Mouse (Mus musculus) embryonic facial prominence, embryonic 11.5 days (tissue): ENCODE data around the gene Aak1. TPM values are rescaled to one million over a fixed set of nuclear protein-coding genes. Genes with fewer than 3 reads are reported as not detected.

Source experiments
- ATAC-seq: fragments of 200-750 bp; cut with Nextera tagmentation; replicated peaks from 2 replicates; pipeline ENCODE4 v1.8.0; 2017; ENCODE audit warnings: low read depth; ENCODE audit not compliant: insufficient number of reproducible peaks, low FRiP score, low TSS enrichment
- DNase-seq: peaks from one replicate; pipeline ENCODE4 v3.0.0-alpha.2; 2015; ENCODE audit warnings: low spot score
- H3K27ac ChIP-seq: fragments of 300-500 bp; sonication (generic); replicated peaks from 2 replicates; pipeline ENCODE4 v1.5.1; 2014; ENCODE audit warnings: mild to moderate bottlenecking, low read depth, low read length, control low read depth
- H3K27me3 ChIP-seq: fragments of 300-500 bp; sonication (generic); 2 replicates; pipeline ENCODE4 v1.6.1; 2014; ENCODE audit warnings: mild to moderate bottlenecking, low read length, moderate library complexity, mixed read lengths; ENCODE audit not compliant: control insufficient read depth, insufficient read depth
- H3K36me3 ChIP-seq: fragments of 300-500 bp; sonication (generic); replicated peaks from 2 replicates; pipeline ENCODE4 v1.6.1; 2014; ENCODE audit warnings: low read depth, mild to moderate bottlenecking, low read length, moderate library complexity, mixed read lengths; ENCODE audit not compliant: control insufficient read depth, insufficient read depth
- H3K4me1 ChIP-seq: fragments of 300-500 bp; sonication (generic); 2 replicates; pipeline ENCODE4 v1.6.1; 2014; ENCODE audit warnings: low read length, mixed read lengths; ENCODE audit not compliant: control insufficient read depth, insufficient read depth
- H3K4me2 ChIP-seq: fragments of 300-500 bp; sonication (generic); 2 replicates; pipeline ENCODE4 v1.6.1; 2014; ENCODE audit warnings: low read depth, mild to moderate bottlenecking, control low read depth, low read length, moderate library complexity
- H3K4me3 ChIP-seq: fragments of 300-500 bp; sonication (generic); 2 replicates; pipeline ENCODE4 v1.5.1; 2014; ENCODE audit warnings: low read depth, low read length, control low read depth
- H3K9ac ChIP-seq: fragments of 300-500 bp; sonication (generic); replicated peaks from 2 replicates; pipeline ENCODE4 v1.6.1; 2014; ENCODE audit warnings: mild to moderate bottlenecking, control low read depth, low read length
- H3K9me3 ChIP-seq: fragments of 300-500 bp; sonication (generic); replicated peaks from 2 replicates; pipeline ENCODE4 v1.6.1; 2016; ENCODE audit warnings: mild to moderate bottlenecking, low read length, inconsistent platforms, mixed read lengths; ENCODE audit not compliant: control insufficient read depth
- WGBS: fragments of 180-500 bp; shearing (Covaris S2); extraction: QIAGEN DNeasy Blood & Tissue Kit; methylation state at CpG from one replicate; pipeline ENCODE4 v1.1.7; 2014; 5-methylcytosine and 5-hydroxymethylcytosine counted together
- polyA plus RNA-seq: library from polyadenylated mRNA; unstranded; fragments of >200 nt; fragmentation: Nextera tagmentation; extraction: Ambion mirVana; gene quantifications from 2 replicates; pipeline ENCODE4 v1.2.1, GENCODE M21; 2014

Aak1 gene
- polyA plus RNA-seq, 1 experiment from 2014 or later, result 17.3 TPM

DNA sequence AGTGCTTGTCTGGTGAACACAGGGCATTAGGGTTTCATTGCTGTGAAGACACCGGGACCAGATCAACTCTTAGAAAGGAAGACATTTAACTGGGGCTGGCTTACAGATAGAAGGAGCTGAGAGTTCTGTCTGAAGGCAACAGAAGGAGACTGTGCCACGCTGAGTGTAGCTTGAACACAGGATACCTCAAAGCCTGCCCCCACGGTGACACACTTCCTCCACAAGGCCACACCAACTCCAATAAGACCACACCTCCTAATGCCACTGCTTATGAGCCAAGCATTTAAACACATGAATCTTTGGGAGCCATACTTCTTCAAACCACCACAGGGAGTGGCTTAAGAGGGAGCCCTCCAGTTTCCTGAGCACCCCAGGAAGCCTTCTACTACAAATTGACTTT, 51.2 kb downstream of the Aak1 start:
- Histone ChIP-seq H3K4me2 (no peak overlapping the region), H3K9ac (no peak overlapping the region), H3K4me1 (no peaks in the 10 kb centered on the region), H3K27ac (no peak overlapping the region), H3K9me3 (no peaks in the 10 kb centered on the region), H3K4me3 (no peak overlapping the region), H3K27me3 (no peaks in the 10 kb centered on the region), H3K36me3 (no peaks in the 10 kb centered on the region)
- no peak for DNase-seq
- no peak for ATAC-seq
- 80% methylated on average over 3 of the region's 3 CpGs for WGBS

DNA sequence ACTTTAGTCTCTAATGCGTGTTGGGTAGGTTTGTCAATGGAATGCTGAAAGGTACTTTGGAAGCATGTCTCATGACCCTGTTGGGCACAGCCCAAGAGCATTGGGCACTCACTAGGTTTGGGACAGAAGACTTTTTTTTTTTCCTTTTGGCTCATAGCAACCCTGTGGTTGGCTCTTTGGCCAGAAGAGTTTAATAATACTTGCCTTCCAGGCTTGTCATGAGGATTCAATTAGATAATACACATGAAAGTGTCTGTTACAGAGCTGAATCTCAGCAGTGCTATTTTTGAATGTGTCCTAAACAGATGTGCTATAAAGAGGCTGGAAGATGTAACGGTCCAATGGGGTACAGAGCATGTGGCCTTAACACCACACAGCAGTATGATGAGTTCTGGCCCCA, 56.2 kb downstream of the Aak1 start:
- Histone ChIP-seq H3K9me3 (no peaks in the 10 kb centered on the region), H3K4me3 (no peak overlapping the region), H3K27me3 (no peaks in the 10 kb centered on the region), H3K27ac (no peak overlapping the region), H3K4me2 (no peak overlapping the region), H3K4me1 (no peaks in the 10 kb centered on the region), H3K36me3 (no peaks in the 10 kb centered on the region), H3K9ac (no peak overlapping the region)
- DNase-seq, result no peak
- ATAC-seq, result no peak
- 76% methylated on average over 2 of the region's 2 CpGs for WGBS

DNA sequence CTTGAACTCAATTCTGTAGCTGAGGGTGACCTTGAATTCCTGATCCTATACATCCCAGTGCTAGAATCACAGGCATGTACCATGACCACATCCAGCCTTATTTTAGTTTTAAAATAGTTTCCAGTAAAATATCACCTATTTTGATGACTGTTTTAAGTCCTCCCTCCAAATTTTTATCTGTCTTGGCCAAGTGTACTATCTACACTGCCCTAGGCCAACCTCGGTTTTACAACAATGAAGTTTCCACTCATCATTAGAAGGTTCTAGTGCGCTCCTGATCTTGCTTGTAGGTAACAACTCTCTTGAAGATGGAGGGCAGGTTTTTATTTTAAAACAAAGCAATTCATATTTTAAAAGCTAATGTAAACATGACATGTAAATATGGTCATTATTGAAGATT, 57.9 kb downstream of the Aak1 start:
- no peaks in the 10 kb centered on the region for H3K4me1 ChIP-seq
- no peak overlapping the region for H3K4me2 ChIP-seq
- WGBS, result 94% methylated on average over 2 of the region's 2 CpGs
- H3K27me3 ChIP-seq, result no peaks in the 10 kb centered on the region
- no peaks in the 10 kb centered on the region for H3K36me3 ChIP-seq
- no peaks in the 10 kb centered on the region for H3K9me3 ChIP-seq
- no peak for ATAC-seq
- no peak overlapping the region for H3K9ac ChIP-seq
- DNase-seq, result no peak
- H3K4me3 ChIP-seq, result no peak overlapping the region
- no peak overlapping the region for H3K27ac ChIP-seq

DNA sequence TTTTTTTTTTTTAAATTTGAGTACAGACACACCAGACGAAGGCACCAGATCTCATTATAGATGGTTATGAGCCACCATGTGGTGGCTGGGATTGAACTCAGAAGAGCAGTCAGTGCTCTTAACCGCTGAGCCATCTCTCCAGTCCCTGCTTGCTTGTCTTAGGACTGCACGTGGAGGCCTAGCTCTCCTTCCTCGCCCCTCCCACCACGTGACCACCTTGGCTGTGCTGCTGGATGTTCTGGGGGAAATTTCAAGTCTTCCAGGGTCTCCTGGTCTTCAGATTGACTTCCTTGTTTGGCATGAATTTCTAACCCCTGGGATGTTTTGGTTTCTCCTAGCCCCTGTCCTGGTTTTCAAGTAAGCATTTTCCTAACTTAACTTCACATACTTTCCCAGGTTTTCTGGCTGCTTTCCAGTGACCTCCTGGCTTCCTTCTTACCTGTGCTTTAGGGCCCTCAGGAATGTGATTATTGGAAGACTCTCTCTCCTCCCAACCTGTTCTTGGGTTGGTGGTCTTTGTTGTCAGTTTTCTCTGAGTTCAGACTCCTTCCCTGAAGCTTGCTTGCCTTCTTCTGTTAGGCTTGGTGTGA, 59.3 kb downstream of the Aak1 start:
- Histone ChIP-seq H3K4me1 (no peaks in the 10 kb centered on the region), H3K4me2 (no peak overlapping the region), H3K4me3 (no peak overlapping the region), H3K36me3 (no peaks in the 10 kb centered on the region), H3K27me3 (no peaks in the 10 kb centered on the region), H3K27ac (no peak overlapping the region), H3K9me3 (no peaks in the 10 kb centered on the region), H3K9ac (no peak overlapping the region)
- ATAC-seq (no peak), DNase-seq (no peak)
- WGBS, result 63% methylated on average over 5 of the region's 5 CpGs

DNA sequence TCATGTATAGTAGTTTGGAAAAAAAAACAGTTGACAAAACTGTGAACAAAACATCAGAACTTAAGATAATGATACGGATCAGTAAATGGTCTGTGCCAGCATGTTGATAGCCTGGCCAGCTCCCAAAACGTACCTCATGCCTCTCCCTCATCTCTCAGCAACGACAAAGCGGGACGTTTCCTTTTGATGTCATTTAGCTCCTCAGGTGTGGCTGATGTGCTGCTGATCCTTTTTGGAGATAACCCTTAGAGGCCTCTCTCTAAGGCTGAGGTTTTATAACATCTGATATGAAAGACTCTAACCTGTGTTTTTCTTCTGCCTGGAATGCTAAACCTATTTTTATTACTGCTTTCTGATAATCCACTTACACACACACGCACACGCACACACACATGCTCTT, 60.6 kb downstream of the Aak1 start:
- H3K27ac ChIP-seq, result no peak overlapping the region
- no peaks in the 10 kb centered on the region for H3K36me3 ChIP-seq
- H3K9ac ChIP-seq, result no peak overlapping the region
- H3K4me3 ChIP-seq, result no peak overlapping the region
- ATAC-seq (no peak), DNase-seq (no peak)
- H3K4me1 ChIP-seq, result no peaks in the 10 kb centered on the region
- H3K27me3 ChIP-seq, result no peaks in the 10 kb centered on the region
- WGBS, result 89% methylated on average over 7 of the region's 7 CpGs
- H3K9me3 ChIP-seq, result no peaks in the 10 kb centered on the region
- no peak overlapping the region for H3K4me2 ChIP-seq

DNA sequence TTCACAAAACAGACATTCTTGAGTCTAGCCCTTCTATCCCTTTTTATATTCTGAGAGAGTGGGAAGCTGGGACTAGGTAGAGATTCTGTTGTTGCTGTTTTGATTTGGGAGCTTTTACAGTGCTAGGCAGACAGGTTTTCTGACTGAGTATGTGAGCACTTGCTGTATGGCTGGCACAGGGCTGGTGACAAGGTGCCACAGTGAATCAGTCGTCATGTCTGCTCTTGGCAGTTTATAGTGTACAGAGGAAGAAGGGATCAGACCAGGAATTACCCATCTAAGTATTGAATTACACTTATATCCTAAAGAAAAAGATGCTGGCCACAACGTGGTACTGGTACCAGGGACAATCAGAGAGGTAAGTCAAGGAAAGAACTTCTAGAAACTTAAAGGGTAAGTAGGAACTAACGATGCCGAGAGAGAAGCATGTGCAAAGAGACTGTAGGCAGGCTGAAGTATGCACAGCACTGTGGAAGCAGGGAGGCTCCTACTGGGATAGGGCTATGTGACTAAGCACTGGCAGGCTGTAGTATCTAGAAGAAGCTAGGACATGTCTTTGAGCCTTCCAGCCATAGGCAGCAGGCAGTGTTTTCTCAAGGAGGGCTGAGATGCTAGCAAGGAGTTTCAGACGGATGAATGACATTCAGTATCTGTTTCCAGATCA, 67.0 kb downstream of the Aak1 start:
- H3K27me3 ChIP-seq, result no peaks in the 10 kb centered on the region
- 83% methylated on average over 5 of the region's 5 CpGs for WGBS
- H3K9ac ChIP-seq, result no peak overlapping the region
- no peaks in the 10 kb centered on the region for H3K9me3 ChIP-seq
- no peak overlapping the region for H3K4me2 ChIP-seq
- H3K4me1 ChIP-seq, result no peaks in the 10 kb centered on the region
- H3K27ac ChIP-seq, result no peak overlapping the region
- DNase-seq (no peak), ATAC-seq (no peak)
- H3K36me3 ChIP-seq, result no peaks in the 10 kb centered on the region
- no peak overlapping the region for H3K4me3 ChIP-seq

DNA sequence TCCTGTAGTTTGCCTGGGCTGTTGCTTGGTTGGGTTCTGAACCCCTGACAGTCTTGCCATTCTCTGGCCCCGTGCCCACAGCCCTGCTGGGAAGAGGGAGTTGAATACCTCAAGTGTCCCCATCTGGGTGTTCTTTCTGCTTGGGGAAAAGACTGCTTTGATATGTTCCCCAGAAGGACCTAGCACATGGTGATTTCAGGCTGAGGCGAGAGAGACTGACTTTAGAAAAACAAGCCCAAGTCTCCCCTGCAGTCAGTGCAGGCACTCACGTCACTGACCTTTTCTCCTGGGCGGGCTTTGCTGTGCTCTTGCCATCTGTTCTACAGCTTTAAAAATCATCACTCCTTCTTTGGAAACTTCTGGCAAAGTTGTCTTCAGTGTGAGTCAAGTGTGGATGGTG, 67.9 kb downstream of the Aak1 start:
- ATAC-seq (no peak), DNase-seq (no peak)
- 69% methylated on average over 4 of the region's 4 CpGs for whole genome bisulfite sequencing

DNA sequence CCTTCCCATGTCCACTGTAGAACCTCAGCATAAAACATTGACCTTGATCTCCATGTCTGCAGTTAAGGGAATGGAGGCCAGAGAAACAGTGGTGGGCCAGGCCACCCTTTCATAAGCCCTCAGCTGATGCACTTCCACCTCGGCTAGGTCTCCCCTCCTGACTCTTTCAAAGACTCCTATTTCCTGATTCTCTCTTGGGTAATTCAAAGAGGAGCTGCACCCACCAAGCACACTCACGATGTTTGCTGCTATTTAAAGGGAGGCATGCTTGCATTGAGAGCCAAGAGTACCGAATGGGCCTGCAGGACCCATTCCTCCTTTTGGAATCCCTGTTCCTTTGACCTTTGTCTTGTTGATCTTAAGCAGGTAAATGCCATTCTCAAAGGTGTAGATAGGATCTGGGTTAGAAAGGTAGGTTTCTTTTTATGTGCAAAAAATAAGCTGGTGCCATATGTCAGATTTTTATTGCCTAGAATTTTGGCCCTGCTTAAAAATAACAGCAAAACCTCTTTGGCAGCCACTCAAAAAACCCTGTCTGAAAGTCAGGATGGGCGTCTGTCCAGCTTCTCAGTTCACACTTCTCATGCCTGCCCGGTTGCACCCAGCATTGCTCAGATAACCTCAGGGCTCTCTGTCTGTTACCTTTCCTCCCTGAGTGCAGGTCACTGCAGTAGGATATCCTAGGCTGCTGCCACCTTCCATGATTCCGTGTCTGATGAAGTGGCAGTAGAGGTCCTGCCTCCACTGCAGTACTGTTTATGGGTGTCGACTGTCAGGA, 68.9 kb downstream of the Aak1 start:
- Histone ChIP-seq H3K27ac (no peak overlapping the region), H3K36me3 (no peaks in the 10 kb centered on the region), H3K4me2 (no peak overlapping the region), H3K27me3 (no peaks in the 10 kb centered on the region), H3K4me1 (no peaks in the 10 kb centered on the region), H3K4me3 (no peak overlapping the region), H3K9ac (no peak overlapping the region), H3K9me3 (no peaks in the 10 kb centered on the region)
- DNase-seq (no peak), ATAC-seq (no peak)
- WGBS, result 85% methylated on average over 7 of the region's 7 CpGs

More for the DNA sequence above, 67.9 kb downstream of the Aak1 start:
- Histone ChIP-seq H3K4me3 (no peak overlapping the region), H3K4me1 (no peaks in the 10 kb centered on the region), H3K9ac (no peak overlapping the region), H3K36me3 (no peaks in the 10 kb centered on the region), H3K27ac (no peak overlapping the region), H3K4me2 (no peak overlapping the region), H3K9me3 (no peaks in the 10 kb centered on the region), H3K27me3 (no peaks in the 10 kb centered on the region)
